Mouse (Mus musculus): ENCODE measurements around the gene Art1. TPM values are rescaled to one million over a fixed set of nuclear protein-coding genes. Genes with fewer than 3 reads are reported as not detected.

Art1 gene
- polyA plus RNA-seq, 1 experiment from 2014 or later: 1.4 TPM

Other genes with a start within 250 kb of the Art1 start
- 1.5 and 1.9 TPM in 2 replicates for gene Folr2, start 244.5 kb upstream of the Art1 start, polyA plus RNA-seq (2015; fragmentation: Nextera tagmentation; extraction: Ambion mirVana)
- gene Anapc15, start 238.0 kb upstream of the Art1 start, polyA plus RNA-seq (2015; fragmentation: Nextera tagmentation; extraction: Ambion mirVana): 70.3 and 73.4 TPM in 2 replicates
- 0.25 TPM in 1 of 2 replicates, not detected in the other for gene Folr1, start 231.0 kb upstream of the Art1 start, polyA plus RNA-seq (2015; fragmentation: Nextera tagmentation; extraction: Ambion mirVana)
- gene Lamtor1, start 195.8 kb upstream of the Art1 start, polyA plus RNA-seq (2015; fragmentation: Nextera tagmentation; extraction: Ambion mirVana): 157 and 168 TPM in 2 replicates
- gene Tomt, start 195.4 kb upstream of the Art1 start, polyA plus RNA-seq (2015; fragmentation: Nextera tagmentation; extraction: Ambion mirVana): 0.51 and 0.59 TPM in 2 replicates
- 7.3 and 8.3 TPM in 2 replicates for gene Lrrc51, start 167.8 kb upstream of the Art1 start, polyA plus RNA-seq (2015; fragmentation: Nextera tagmentation; extraction: Ambion mirVana)
- gene Numa1, start 167.6 kb upstream of the Art1 start, polyA plus RNA-seq (2015; fragmentation: Nextera tagmentation; extraction: Ambion mirVana): 90.9 and 92.0 TPM in 2 replicates
- 3.3 TPM in 2 replicates for gene Il18bp, start 83.1 kb upstream of the Art1 start, polyA plus RNA-seq (2015; fragmentation: Nextera tagmentation; extraction: Ambion mirVana)
- 31.2 and 33.3 TPM in 2 replicates for gene Rnf121, start 36.3 kb upstream of the Art1 start, polyA plus RNA-seq (2015; fragmentation: Nextera tagmentation; extraction: Ambion mirVana)
- 45.4 and 47.8 TPM in 2 replicates for gene Xndc1, start 36.2 kb upstream of the Art1 start, polyA plus RNA-seq (2015; fragmentation: Nextera tagmentation; extraction: Ambion mirVana)
- gene Xntrpc, start 36.0 kb upstream of the Art1 start, polyA plus RNA-seq (2015; fragmentation: Nextera tagmentation; extraction: Ambion mirVana): 1.6 and 2.7 TPM in 2 replicates
- gene Trpc2, start 18.6 kb upstream of the Art1 start, polyA plus RNA-seq (2015; fragmentation: Nextera tagmentation; extraction: Ambion mirVana): 0.56 TPM in 1 of 2 replicates, not detected in the other
- gene Art5, start 7.7 kb downstream of the Art1 start, polyA plus RNA-seq (2015; fragmentation: Nextera tagmentation; extraction: Ambion mirVana): 1.2 and 1.8 TPM in 2 replicates
- gene Chrna10, start 15.1 kb downstream of the Art1 start, polyA plus RNA-seq (2015; fragmentation: Nextera tagmentation; extraction: Ambion mirVana): not detected in 2 replicates
- 37.1 and 38.7 TPM in 2 replicates for gene Nup98, start 108.4 kb downstream of the Art1 start, polyA plus RNA-seq (2015; fragmentation: Nextera tagmentation; extraction: Ambion mirVana)
- gene Pgap2, start 108.5 kb downstream of the Art1 start, polyA plus RNA-seq (2015; fragmentation: Nextera tagmentation; extraction: Ambion mirVana): 93.5 and 98.9 TPM in 2 replicates
- gene Rhog, start 154.3 kb downstream of the Art1 start, polyA plus RNA-seq (2015; fragmentation: Nextera tagmentation; extraction: Ambion mirVana): 59.5 and 60.7 TPM in 2 replicates
- gene Stim1, start 166.1 kb downstream of the Art1 start, polyA plus RNA-seq (2015; fragmentation: Nextera tagmentation; extraction: Ambion mirVana): 27.7 and 30.1 TPM in 2 replicates